Mouse (Mus musculus) limb, embryonic 14.5 days (tissue): Measurements from ENCODE around the gene Ptger2. TPM values are rescaled to one million over a fixed set of nuclear protein-coding genes. Genes with fewer than 3 reads are reported as not detected.

Experiments used
- ATAC-seq: fragments of 200-750 bp; cut with Nextera tagmentation; 2 replicates; pipeline ENCODE4 v1.8.0; 2017; ENCODE audit warnings: low read depth, moderate number of reproducible peaks, moderate TSS enrichment; ENCODE audit not compliant: low FRiP score
- DNase-seq: peaks from one replicate; pipeline ENCODE4 v3.0.0-alpha.2; 2015; ENCODE audit warnings: low spot score
- H3K27ac ChIP-seq: fragments of 300-500 bp; sonication (generic); replicated peaks from 2 replicates; pipeline ENCODE4 v1.5.1; 2014; ENCODE audit warnings: low read depth, mild to moderate bottlenecking, low read length, moderate library complexity, mixed read lengths
- H3K27me3 ChIP-seq: fragments of 300-500 bp; sonication (generic); 2 replicates; pipeline ENCODE4 v1.6.1; 2014; ENCODE audit warnings: low read length, mixed read lengths; ENCODE audit not compliant: control insufficient read depth, insufficient read depth
- H3K36me3 ChIP-seq: fragments of 300-500 bp; sonication (generic); 2 replicates; pipeline ENCODE4 v1.6.1; 2014; ENCODE audit warnings: mild to moderate bottlenecking, low read length, moderate library complexity, mixed read lengths; ENCODE audit not compliant: control insufficient read depth, insufficient read depth
- H3K4me1 ChIP-seq: fragments of 300-500 bp; sonication (generic); 2 replicates; pipeline ENCODE4 v1.6.1; 2014; ENCODE audit warnings: antibody characterized with exemption, low read length, mixed read lengths; ENCODE audit not compliant: control insufficient read depth, insufficient read depth
- H3K4me2 ChIP-seq: fragments of 300-500 bp; sonication (generic); replicated peaks from 2 replicates; pipeline ENCODE4 v1.6.1; 2014; ENCODE audit warnings: low read depth, mild to moderate bottlenecking, low read length, moderate library complexity; ENCODE audit not compliant: severe bottlenecking
- H3K4me3 ChIP-seq: fragments of 300-500 bp; sonication (generic); replicated peaks from 2 replicates; pipeline ENCODE4 v1.5.1; 2014; ENCODE audit warnings: low read length
- H3K9ac ChIP-seq: fragments of 300-500 bp; sonication (generic); 2 replicates; pipeline ENCODE4 v1.6.1; 2014; ENCODE audit warnings: mild to moderate bottlenecking, low read depth, low read length, moderate library complexity; ENCODE audit not compliant: severe bottlenecking
- H3K9me3 ChIP-seq: fragments of 300-500 bp; sonication (generic); 2 replicates; pipeline ENCODE4 v1.6.1; 2016; ENCODE audit warnings: low read length; ENCODE audit not compliant: control insufficient read depth
- POLR2A ChIP-seq: fragments of 200-500 bp; IDR thresholded peaks from 2 replicates; pipeline ENCODE4 v1.8.0; 2012; ENCODE audit warnings: inconsistent platforms, mild to moderate bottlenecking, moderate library complexity, borderline replicate concordance; ENCODE audit not compliant: insufficient read depth, insufficient read length; ENCODE audit errors: extremely low read depth
- WGBS: fragments of 180-500 bp; shearing (Covaris S2); extraction: QIAGEN DNeasy Blood & Tissue Kit; methylation state at CpG from one replicate; pipeline ENCODE4 v1.1.7; 2014; 5-methylcytosine and 5-hydroxymethylcytosine counted together
- microRNA counts: library from miRNA; unstranded; fragments of <30 nt; microRNA quantifications from one replicate; lab custom pipeline; 2016
- microRNA-seq: library from miRNA; unstranded; fragments of <30 nt; microRNA quantifications from one replicate; pipeline ENCODE4, GENCODE M21; 2016
- polyA plus RNA-seq, 2 experiments: library from polyadenylated mRNA; depleted of rRNA in 1 of 2; stranded (reverse) in 1 of 2; unstranded in 1 of 2; fragments of >200 nt; fragmentation: Nextera tagmentation in 1 of 2; extraction: Ambion mirVana in 1 of 2; gene quantifications; 2 replicates each; pipeline versions ENCODE4 v1.2.1 to v1.2.3; 2012 to 2014

Ptger2 gene
- polyA plus RNA-seq, 2 experiments, result 0.50 to 0.54 TPM

GRCm38 (mm10) chr14:45049689-45050418 lies 61.9 kb downstream of the Ptger2 start:
- WGBS, result 51% methylated on average over 7 of the region's 7 CpGs

DNA sequence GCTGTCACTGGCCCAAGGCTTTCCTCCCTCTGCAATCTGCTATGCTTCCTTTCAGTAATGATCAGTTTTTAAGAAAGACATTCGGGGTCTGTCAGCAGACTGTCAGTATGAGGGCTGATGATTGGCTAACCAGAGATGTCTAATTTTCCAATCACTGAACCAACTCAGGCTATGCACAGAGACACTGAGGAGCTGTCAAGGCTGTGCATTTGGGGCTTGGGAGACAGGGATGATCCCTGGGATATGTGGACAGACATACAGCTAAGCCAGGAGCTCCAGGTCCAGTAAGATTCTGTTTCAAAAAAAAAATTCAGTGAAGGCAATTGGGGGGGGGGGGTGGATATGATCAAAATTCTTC lies 62.4 kb downstream of the Ptger2 start:
- Histone ChIP-seq H3K9me3 (no peaks in the 10 kb centered on the region), H3K27me3 (no peaks in the 10 kb centered on the region), H3K4me1 (no peaks in the 10 kb centered on the region; the same call in 1 of the 2 replicates), H3K27ac (0 out of 2 replicates have a peak overlapping the region, but pooled peaks have one; percentile 28), H3K9ac (no peak overlapping the region), H3K4me3 (no peak overlapping the region), H3K4me2 (no peak overlapping the region), H3K36me3 (no peaks in the 10 kb centered on the region)
- no peak for ATAC-seq
- WGBS, result 56% methylated on average over 1 of the region's 1 CpGs
- no peak for TF ChIP-seq POLR2A
- no peak for DNase-seq

More at GRCm38 (mm10) chr14:45049689-45050418, 61.9 kb downstream of the Ptger2 start:
- Histone ChIP-seq H3K4me3 (no peak overlapping the region), H3K4me2 (no peak overlapping the region), H3K36me3 (no peaks in the 10 kb centered on the region), H3K27me3 (no peaks in the 10 kb centered on the region), H3K9ac (no peak overlapping the region), H3K4me1 (no peaks in the 10 kb centered on the region; the same call in 1 of the 2 replicates), H3K27ac (0 out of 2 replicates have a peak overlapping the region, but pooled peaks have one; percentile 28), H3K9me3 (no peaks in the 10 kb centered on the region)
- ATAC-seq (no peak), DNase-seq (no peak)
- TF ChIP-seq POLR2A, result no peak

- Histone ChIP-seq H3K27me3 (no peaks in the 10 kb centered on the region), H3K4me2 (no peak overlapping the region), H3K27ac (no peak overlapping the region), H3K36me3 (no peaks in the 10 kb centered on the region), H3K4me3 (no peak overlapping the region), H3K9ac (no peak overlapping the region), H3K9me3 (no peaks in the 10 kb centered on the region), H3K4me1 (no peaks in the 10 kb centered on the region; the same call in 1 of the 2 replicates)
- WGBS, result 49% methylated on average over 7 of the region's 7 CpGs
- DNase-seq (no peak), ATAC-seq (no peak)
- TF ChIP-seq POLR2A, result no peak
These were observed 63.1 kb downstream of the Ptger2 start for GRCm38 (mm10) chr14:45051116-45051515.

MicroRNAs within 50 kb of the gene (microRNA counts, 519-probe panel; counts per million panel counts)
- not detected for microRNA mmu-miR-327 (lab: Ali Mortazavi, UCI)

Small RNA genes within 50 kb of the gene (microRNA-seq; reads per million reads assigned to microRNA genes)
- gene Mir327, result not detected

Other genes starting within 250 kb of the Ptger2 start
- gene Gm8267, start 237.9 kb upstream of the Ptger2 start, polyA plus RNA-seq (2012; rRNA removed), result not detected in 2 replicates
- gene Gm8267, start 237.9 kb upstream of the Ptger2 start, polyA plus RNA-seq (2014; fragmentation: Nextera tagmentation; extraction: Ambion mirVana), result not detected in 2 replicates
- gene Ptgdr, start 128.8 kb upstream of the Ptger2 start, polyA plus RNA-seq (2012; rRNA removed), result 0.25 and 0.26 TPM in 2 replicates
- 0.10 and 0.17 TPM in 2 replicates for gene Ptgdr, start 128.8 kb upstream of the Ptger2 start, polyA plus RNA-seq (2014; fragmentation: Nextera tagmentation; extraction: Ambion mirVana)
- 8.9 and 11.6 TPM in 2 replicates for gene Gpr137c, start 231.5 kb downstream of the Ptger2 start, polyA plus RNA-seq (2012; rRNA removed)
- gene Gpr137c, start 231.5 kb downstream of the Ptger2 start, polyA plus RNA-seq (2014; fragmentation: Nextera tagmentation; extraction: Ambion mirVana), result 2.8 and 5.1 TPM in 2 replicates
- 11.7 and 12.7 TPM in 2 replicates for gene Txndc16, start 232.1 kb downstream of the Ptger2 start, polyA plus RNA-seq (2012; rRNA removed)
- 14.4 and 18.0 TPM in 2 replicates for gene Txndc16, start 232.1 kb downstream of the Ptger2 start, polyA plus RNA-seq (2014; fragmentation: Nextera tagmentation; extraction: Ambion mirVana)